Mouse (Mus musculus) limb, embryonic 10.5 days (tissue): ENCODE data around the gene Hist1h3e. TPM values are rescaled to one million over a fixed set of nuclear protein-coding genes. Genes with fewer than 3 reads are reported as not detected.
"Not testable (repeated sequence)": the region's sequence is repeated elsewhere in the genome, so short reads cannot be mapped to it uniquely, and the experiment has no call there.

Experiments used
- DNase-seq: peaks from one replicate; pipeline ENCODE4 v3.0.0-alpha.2; 2017; ENCODE audit warnings: low spot score
- H3K27ac ChIP-seq: fragments of 300-500 bp; sonication (generic); 2 replicates; pipeline ENCODE4 v1.5.1; 2016; ENCODE audit warnings: mild to moderate bottlenecking
- H3K27me3 ChIP-seq: fragments of 300-500 bp; sonication (generic); 2 replicates; pipeline ENCODE4 v1.6.1; 2016; ENCODE audit warnings: low read depth, mild to moderate bottlenecking; ENCODE audit not compliant: poor library complexity, severe bottlenecking
- H3K36me3 ChIP-seq: fragments of 300-500 bp; sonication (generic); 2 replicates; pipeline ENCODE4 v1.6.1; 2016; ENCODE audit warnings: mild to moderate bottlenecking, moderate library complexity
- H3K4me1 ChIP-seq: fragments of 300-500 bp; sonication (generic); 2 replicates; pipeline ENCODE4 v1.6.1; 2016
- H3K4me3 ChIP-seq: fragments of 300-500 bp; sonication (generic); 2 replicates; pipeline ENCODE4 v1.5.1; 2016; ENCODE audit warnings: mild to moderate bottlenecking, moderate library complexity
- H3K9me3 ChIP-seq: fragments of 300-500 bp; sonication (generic); replicated peaks from 2 replicates; pipeline ENCODE4 v1.6.1; 2016; ENCODE audit warnings: mild to moderate bottlenecking
- WGBS: fragments of 180-500 bp; shearing (Covaris S2); methylation state at CpG from one replicate; pipeline ENCODE4 v1.1.7; 2016; 5-methylcytosine and 5-hydroxymethylcytosine counted together
- polyA plus RNA-seq: library from polyadenylated mRNA; unstranded; fragments of >200 nt; fragmentation: Nextera tagmentation; extraction: Ambion mirVana; gene quantifications from 2 replicates; pipeline ENCODE4 v1.2.1, GENCODE M21; 2016

Hist1h3e gene
- polyA plus RNA-seq, result 5.6 and 7.8 TPM in 2 replicates

DNA sequence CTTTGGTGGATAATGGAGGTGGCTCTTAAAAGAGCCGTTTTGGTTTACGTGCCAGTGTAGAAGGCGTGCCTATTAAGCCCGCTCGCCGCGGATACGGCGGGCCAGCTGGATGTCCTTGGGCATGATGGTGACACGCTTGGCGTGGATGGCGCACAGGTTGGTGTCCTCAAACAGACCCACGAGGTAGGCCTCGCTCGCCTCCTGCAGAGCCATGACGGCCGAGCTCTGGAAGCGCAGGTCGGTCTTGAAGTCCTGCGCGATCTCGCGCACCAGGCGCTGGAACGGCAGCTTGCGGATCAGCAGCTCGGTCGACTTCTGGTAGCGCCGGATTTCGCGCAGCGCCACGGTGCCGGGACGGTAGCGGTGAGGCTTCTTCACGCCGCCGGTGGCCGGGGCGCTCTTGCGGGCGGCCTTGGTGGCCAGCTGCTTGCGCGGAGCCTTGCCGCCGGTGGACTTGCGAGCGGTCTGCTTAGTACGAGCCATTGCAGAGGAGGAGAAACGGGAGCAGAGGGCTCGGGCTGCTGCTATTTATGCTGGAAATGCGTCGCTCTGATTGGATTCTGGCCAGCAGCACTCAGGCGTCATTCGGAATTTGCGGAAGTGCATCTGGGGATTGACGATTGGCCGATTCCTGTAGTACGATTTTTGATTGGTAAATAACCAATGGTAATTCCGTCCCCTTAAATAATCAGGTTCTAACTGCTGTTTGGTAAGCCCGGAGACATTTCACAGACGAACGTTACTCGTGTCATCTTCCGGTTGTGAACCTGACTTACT is at the start of gene Hist1h3e:
Gene Hist1h3e (minus strand): TSS at position 487 of the 777 bp plus-strand sequence.
- H3K9me3 ChIP-seq, H3K36me3 ChIP-seq, H3K4me1 ChIP-seq, H3K27me3 ChIP-seq: not testable (repeated sequence)
- Histone ChIP-seq H3K4me3 (peak within 1 kb of the TSS; percentile 50), H3K27ac (peak within 1 kb of the TSS; percentile 98)
- WGBS, result under 1% methylated on average over 63 of the region's 67 CpGs
- DNase-seq, result peak; percentile 90

DNA sequence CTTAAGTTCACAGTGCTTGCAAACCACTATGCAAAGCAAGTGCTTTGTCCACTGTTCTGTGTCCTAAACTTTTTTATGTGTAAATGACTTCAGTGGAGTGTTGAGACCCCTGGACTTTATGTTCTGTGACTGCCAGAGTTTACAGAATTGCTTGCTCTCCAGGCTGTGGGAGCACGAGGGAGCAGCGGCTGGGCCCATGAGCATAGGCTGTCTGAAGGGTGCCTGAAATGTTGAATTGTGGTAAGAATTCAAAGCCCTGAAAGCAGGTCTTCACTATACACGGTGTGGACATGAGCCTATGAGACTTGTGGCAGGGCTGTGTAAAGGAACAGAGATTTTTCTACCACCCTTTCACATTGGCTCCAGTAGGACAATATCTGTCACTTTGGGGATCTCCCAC is 49.5 kb upstream of the Hist1h3e start:
- Histone ChIP-seq H3K27ac (no peak overlapping the region), H3K27me3 (no peaks in the 10 kb centered on the region), H3K4me1 (no peaks in the 10 kb centered on the region), H3K4me3 (no peak overlapping the region), H3K9me3 (no peaks in the 10 kb centered on the region), H3K36me3 (no peaks in the 10 kb centered on the region)
- WGBS, result 90% methylated on average over 3 of the region's 3 CpGs
- no peak for DNase-seq

DNA sequence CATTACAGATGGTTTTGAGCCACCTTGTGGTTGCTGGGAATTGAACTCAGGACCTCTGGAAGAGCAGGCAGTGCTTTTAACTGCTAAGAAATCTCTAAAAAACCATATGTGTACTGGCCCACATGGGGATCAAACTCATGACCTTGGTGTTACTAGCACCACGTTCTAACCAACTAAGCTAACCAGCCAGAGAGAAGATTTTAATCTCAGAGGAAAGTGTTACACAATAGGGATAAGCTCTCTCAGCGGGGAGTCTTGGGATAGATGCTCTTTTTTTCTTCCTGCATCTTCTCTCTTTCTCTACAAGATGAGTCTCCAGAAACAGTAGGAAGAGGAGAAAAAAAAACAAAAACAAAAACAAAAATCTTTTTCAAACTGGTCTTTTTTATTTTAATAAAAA is 48.2 kb upstream of the Hist1h3e start:
- no peaks in the 10 kb centered on the region for H3K4me1 ChIP-seq
- H3K9me3 ChIP-seq, result no peaks in the 10 kb centered on the region
- H3K4me3 ChIP-seq, result no peak overlapping the region
- no peaks in the 10 kb centered on the region for H3K36me3 ChIP-seq
- no peaks in the 10 kb centered on the region for H3K27me3 ChIP-seq
- no peak overlapping the region for H3K27ac ChIP-seq
- WGBS, result 68% methylated on average over 2 of the region's 2 CpGs
- no peak for DNase-seq

DNA sequence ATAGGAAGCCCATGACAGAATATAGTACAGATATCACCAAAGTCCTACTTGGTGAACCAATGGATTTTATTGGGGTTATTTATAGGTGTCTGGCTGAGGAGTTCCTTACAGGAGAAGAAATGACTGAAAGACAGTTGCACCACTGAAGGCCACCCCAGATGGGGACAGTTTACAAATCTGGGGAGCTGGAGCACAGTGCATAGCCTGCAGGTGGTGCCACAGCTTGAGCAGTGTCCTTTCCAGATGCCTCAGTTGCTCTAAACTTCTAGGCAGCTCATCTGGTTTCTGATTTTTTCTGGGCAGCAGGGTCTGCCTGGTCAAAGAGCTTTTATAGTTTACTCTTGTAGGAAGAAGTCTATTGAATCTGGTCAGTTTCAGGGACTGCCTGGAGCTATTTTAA is 47.7 kb upstream of the Hist1h3e start:
- Histone ChIP-seq H3K27me3 (no peaks in the 10 kb centered on the region), H3K36me3 (no peaks in the 10 kb centered on the region), H3K27ac (no peak overlapping the region), H3K9me3 (no peaks in the 10 kb centered on the region), H3K4me3 (no peak overlapping the region), H3K4me1 (no peaks in the 10 kb centered on the region)
- no peak for DNase-seq

DNA sequence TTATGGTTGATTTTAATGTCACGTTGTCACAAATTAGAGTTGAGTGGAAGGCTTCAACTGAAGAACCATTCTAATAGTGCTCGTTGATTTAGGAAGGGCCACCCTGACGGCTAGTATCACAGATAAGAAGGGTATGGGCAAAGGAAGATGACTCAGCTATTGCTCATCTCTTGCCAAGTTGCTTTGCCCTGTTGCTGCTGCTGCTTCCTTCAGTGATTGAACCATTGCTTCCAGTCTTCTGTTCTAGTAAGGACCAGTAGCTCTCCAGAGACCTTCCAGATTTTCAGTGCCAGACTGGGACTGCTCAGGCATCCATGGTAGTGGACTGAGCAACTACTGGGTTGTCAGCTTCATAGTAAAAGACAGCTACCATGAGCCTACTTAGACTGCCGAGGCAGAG is 47.0 kb upstream of the Hist1h3e start:
- no peaks in the 10 kb centered on the region for H3K36me3 ChIP-seq
- no peaks in the 10 kb centered on the region for H3K9me3 ChIP-seq
- no peak overlapping the region for H3K4me3 ChIP-seq
- DNase-seq, result no peak
- no peaks in the 10 kb centered on the region for H3K4me1 ChIP-seq
- WGBS, result 92% methylated on average over 4 of the region's 4 CpGs
- H3K27me3 ChIP-seq, result no peaks in the 10 kb centered on the region
- H3K27ac ChIP-seq, result no peak overlapping the region

DNA sequence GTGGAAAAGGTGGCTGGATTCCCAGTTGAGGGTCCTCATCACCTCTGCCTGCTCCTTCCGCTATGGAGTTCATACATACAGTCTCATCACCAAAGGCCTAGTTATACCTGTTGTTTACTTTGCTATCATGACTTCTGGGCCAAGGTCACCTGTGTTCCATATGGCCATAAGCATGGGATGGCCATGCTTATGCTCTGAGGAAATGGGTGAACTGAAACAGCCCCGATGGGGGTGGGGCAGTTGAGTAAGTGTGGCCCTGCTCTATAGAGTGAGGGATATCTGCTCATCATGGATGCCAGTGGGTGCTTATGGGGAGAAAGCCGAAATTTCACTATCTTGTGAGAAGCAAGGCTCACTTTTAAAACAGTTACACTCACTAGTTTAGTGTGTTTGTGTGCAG is 42.9 kb upstream of the Hist1h3e start:
- no peaks in the 10 kb centered on the region for H3K36me3 ChIP-seq
- DNase-seq, result no peak

DNA sequence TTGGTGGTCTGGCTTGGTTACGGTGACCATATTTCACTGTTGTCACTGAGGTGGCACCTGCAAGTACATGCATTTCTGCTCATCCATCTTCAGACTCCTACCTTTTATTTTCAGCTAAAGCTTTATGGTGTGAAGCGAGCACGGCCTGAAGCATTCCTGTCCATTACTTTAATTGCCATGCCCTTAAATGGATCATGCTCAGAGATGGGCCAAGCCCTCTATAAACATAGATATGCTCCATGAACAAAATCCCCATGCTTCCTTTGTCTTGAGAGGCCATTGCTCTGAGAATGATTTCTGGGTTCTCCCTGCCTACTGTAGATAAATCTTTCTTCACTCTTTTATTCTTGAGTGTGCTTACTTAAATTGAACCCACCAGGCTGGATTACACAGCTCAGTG is 42.3 kb upstream of the Hist1h3e start:
- Histone ChIP-seq H3K36me3 (no peaks in the 10 kb centered on the region), H3K4me1 (no peaks in the 10 kb centered on the region), H3K4me3 (no peak overlapping the region), H3K27ac (no peak overlapping the region), H3K27me3 (no peaks in the 10 kb centered on the region), H3K9me3 (no peaks in the 10 kb centered on the region)
- no peak for DNase-seq
- WGBS, result 81% methylated on average over 3 of the region's 3 CpGs

More for the DNA sequence above, 42.9 kb upstream of the Hist1h3e start:
- Histone ChIP-seq H3K4me1 (no peaks in the 10 kb centered on the region), H3K27ac (no peak overlapping the region), H3K4me3 (no peak overlapping the region), H3K9me3 (no peaks in the 10 kb centered on the region), H3K27me3 (no peaks in the 10 kb centered on the region)
- WGBS, result 94% methylated on average over 3 of the region's 3 CpGs

DNA sequence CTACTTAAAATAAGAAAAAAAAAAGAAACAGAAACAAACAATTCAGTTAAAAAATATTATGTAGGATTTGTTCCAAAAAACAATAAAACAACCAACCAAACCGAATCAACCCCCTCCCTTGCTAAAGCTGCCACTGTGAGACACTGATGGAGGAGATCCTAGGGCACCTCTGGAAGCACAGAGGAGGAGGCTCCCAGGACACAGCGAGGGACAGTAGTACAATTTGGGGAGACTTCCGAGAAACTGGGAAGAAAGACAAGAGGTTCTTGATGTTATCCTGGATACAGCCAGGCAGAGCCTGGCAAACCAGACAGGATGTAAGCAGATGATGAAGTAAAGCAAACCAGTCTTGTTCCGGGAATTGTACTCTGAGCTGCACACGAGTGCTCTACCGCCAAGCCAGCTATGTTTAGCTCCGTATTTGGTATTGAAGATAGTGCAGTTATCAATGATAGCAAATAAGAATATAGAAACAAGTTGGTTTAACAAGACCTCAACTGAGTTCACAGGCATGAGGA is 41.1 kb upstream of the Hist1h3e start:
- DNase-seq, result no peak
- Histone ChIP-seq H3K9me3 (no peaks in the 10 kb centered on the region), H3K27ac (no peak overlapping the region), H3K36me3 (no peaks in the 10 kb centered on the region), H3K4me3 (no peak overlapping the region), H3K27me3 (no peaks in the 10 kb centered on the region), H3K4me1 (no peaks in the 10 kb centered on the region)
- WGBS, result 80% methylated on average over 7 of the region's 7 CpGs

DNA sequence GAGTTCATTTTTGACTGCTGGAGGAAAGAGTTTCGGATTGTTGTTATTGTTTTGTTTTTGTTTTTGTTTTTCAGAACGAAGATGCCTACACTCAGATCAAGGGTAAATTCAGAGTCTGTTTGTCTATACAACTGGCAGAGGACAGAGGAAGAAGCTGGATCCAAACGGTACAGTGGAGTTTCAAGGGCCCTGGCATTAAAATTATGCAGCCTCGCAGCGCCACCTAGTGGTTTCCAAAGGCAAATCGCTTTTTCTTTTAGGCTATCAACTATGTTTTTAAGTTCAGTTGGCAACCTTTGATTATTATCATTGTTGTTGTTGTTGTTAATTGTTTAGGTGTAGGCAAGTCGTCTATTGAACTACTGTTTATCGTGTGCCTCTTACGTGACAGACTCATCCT is 35.8 kb upstream of the Hist1h3e start:
- DNase-seq, result peak; percentile 84
- no peaks in the 10 kb centered on the region for H3K9me3 ChIP-seq
- H3K36me3 ChIP-seq, result no peaks in the 10 kb centered on the region
- peaks cover 4% of the 10 kb centered on the region for H3K4me1 ChIP-seq
- no peak overlapping the region for H3K27ac ChIP-seq
- H3K4me3 ChIP-seq, result no peak overlapping the region
- no peaks in the 10 kb centered on the region for H3K27me3 ChIP-seq
- WGBS, result 6% methylated on average over 9 of the region's 9 CpGs

DNA sequence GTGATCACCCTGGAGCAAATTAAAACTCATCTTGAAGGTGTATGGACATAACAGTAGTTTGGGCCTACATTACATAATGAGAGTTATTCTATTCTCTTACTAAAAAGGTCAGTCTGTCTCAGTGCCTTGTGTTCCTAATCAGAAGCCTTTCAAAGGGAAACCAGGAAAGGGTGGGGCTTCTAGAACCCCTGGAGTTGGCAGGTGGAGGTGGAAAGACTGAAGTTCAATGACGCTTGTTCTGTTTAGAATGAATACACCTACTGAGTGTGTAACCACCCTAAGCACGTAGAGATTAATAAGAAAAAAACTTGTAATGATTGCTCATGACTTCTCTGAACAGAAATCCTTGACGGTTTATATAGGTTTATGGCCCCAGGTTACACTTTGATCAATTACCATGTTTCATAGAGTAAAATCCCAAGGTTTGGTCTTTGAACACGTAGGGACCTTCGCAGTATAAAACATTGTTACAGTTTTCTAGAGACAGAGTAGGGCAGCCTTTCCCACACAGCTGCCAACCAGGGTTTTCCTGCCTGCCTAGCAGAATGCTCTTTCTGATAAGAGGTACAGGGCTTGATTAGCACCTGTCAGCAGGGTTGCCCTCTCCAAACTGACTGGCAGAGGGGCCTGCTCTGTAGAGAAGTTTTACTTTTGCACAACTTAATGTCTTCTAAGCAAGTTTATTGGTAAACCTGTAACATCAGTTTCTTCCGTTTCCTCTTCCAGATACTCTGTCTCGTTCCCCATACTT is 33.6 kb upstream of the Hist1h3e start:
- no peak overlapping the region for H3K27ac ChIP-seq
- H3K4me1 ChIP-seq, result peaks cover 11% of the 10 kb centered on the region
- DNase-seq, result no peak
- no peaks in the 10 kb centered on the region for H3K36me3 ChIP-seq
- no peaks in the 10 kb centered on the region for H3K9me3 ChIP-seq
- H3K27me3 ChIP-seq, result no peaks in the 10 kb centered on the region
- no peak overlapping the region for H3K4me3 ChIP-seq
- WGBS, result 85% methylated on average over 7 of the region's 7 CpGs

DNA sequence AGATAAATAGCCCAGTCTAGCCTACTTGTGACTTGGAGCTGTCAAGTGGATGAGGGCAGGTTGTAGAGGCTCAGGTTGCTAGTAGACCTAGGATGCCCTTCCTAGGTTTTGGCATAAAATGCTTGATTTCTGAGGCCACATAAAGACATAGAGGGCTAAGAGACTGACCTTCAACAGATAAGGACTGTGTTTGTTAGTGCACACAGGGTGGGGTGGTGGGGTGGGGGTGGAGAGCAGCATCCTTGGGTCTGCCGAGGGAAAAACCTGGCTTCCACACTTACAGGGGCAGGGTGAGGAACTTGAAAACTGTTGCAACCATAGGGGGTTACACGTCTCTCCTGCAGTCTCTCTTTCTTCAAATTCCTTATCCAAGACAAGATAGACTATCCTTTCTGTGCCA is 33.0 kb upstream of the Hist1h3e start:
- Histone ChIP-seq H3K27me3 (no peaks in the 10 kb centered on the region), H3K9me3 (no peaks in the 10 kb centered on the region), H3K4me3 (no peak overlapping the region), H3K36me3 (no peaks in the 10 kb centered on the region), H3K27ac (no peak overlapping the region), H3K4me1 (peaks cover 11% of the 10 kb centered on the region)
- DNase-seq, result no peak
- 91% methylated on average over 2 of the region's 2 CpGs for WGBS

DNA sequence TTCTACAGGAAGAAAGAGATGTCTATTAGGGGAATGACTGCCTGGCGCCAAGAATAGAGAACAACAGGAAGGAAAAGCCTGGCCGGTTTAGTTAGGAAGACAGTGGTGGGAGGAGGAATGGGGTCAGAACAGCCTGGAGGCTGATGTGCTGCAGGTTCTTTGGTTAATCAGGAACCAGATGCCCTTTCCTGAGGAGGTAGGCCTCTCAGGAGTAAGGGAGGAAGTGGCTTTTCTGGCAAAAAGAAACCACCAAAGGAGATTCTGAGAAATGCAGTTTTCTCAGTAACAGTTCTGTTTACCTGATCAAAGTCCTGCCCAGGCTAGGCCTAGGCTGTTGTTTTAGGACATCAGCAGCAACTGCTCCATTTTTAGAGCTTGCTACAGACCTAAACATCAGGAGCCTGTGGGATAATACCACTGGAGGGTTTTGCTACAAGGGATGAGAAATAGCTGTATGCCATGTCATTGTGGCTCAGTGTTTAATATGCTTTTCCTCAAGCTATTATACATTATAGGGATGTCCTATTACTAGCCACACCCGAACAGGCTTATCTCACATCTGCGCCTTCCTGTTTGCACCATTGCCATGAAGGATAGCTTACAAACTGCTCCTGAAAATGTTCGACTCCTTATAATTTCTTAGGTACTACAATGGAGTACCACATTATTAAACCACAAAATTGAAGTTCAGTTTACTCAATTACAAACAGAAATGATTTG is 31.0 kb upstream of the Hist1h3e start:
- no peaks in the 10 kb centered on the region for H3K36me3 ChIP-seq
- H3K27me3 ChIP-seq, result no peaks in the 10 kb centered on the region
- 79% methylated on average over 5 of the region's 5 CpGs for WGBS
- H3K4me3 ChIP-seq, result no peak overlapping the region
- H3K9me3 ChIP-seq, result no peaks in the 10 kb centered on the region
- no peak for DNase-seq
- H3K27ac ChIP-seq, result peak overlapping the region; percentile 32; the same call in 1 of the 2 replicates
- peaks cover 11% of the 10 kb centered on the region for H3K4me1 ChIP-seq

DNA sequence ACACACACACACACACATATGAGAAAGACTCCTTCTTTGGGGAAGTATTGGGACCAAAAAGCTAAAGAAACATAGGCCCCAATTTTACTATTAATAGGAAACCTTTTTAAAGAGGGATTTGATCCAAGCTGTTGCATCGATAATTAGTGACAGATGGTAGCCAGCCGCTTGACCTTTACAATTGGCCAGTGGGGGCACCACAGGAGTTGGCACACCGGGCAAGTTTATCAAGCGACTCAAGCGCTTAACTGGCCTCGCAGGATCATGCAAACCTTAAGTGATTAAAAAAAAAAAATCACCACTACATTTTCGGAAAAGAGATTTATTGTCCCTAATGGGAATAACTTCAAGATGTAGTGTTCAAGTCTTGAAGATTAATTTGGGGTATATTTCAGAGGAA is 30.4 kb upstream of the Hist1h3e start:
- no peaks in the 10 kb centered on the region for H3K36me3 ChIP-seq
- H3K27me3 ChIP-seq, result no peaks in the 10 kb centered on the region
- DNase-seq, result no peak
- no peak overlapping the region for H3K4me3 ChIP-seq
- WGBS, result 76% methylated on average over 7 of the region's 7 CpGs
- H3K27ac ChIP-seq, result peak overlapping the region; percentile 32; the same call in 1 of the 2 replicates
- peaks cover 11% of the 10 kb centered on the region for H3K4me1 ChIP-seq
- H3K9me3 ChIP-seq, result no peaks in the 10 kb centered on the region
